Mouse (Mus musculus) right cerebral cortex, postnatal 10 days (tissue): ENCODE results near the gene 1700125H20Rik.

Experiments used
- DNase-seq, 2 experiments: peaks; one replicate each; pipeline ENCODE4 v3.0.0; 2021; ENCODE audit warnings: low spot score in 2 of 2

The 1700125H20Rik gene

DNA sequence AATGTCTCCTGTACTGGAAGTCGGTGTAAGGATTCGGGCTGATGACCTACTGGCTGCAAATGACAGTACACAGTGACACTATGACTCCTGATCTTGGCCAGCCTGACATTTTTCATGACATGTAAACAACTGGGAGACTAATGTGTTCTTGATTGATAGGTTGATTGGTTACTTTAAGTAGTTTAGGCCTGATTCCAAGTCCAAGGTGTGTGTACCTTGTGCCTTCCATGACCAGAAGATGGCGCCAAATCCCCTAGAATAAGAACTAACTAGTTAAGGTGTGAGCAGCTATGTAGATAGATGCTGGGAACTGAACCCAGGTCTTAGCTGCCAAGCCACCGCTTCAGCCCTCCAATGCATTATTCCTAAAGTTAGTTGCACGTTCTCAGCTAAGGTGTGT is 13.9 kb downstream of the 1700125H20Rik start:
- DNase-seq: no peak

GRCm38 (mm10) chr11:85184839-85185238 is 14.6 kb downstream of the 1700125H20Rik start:
- no peak for DNase-seq

- DNase-seq: no peak
Measured at GRCm38 (mm10) chr11:85189110-85189509, 18.9 kb downstream of the 1700125H20Rik start.

- DNase-seq: no peak
Measured at GRCm38 (mm10) chr11:85190741-85191140, 20.5 kb downstream of the 1700125H20Rik start.

DNA sequence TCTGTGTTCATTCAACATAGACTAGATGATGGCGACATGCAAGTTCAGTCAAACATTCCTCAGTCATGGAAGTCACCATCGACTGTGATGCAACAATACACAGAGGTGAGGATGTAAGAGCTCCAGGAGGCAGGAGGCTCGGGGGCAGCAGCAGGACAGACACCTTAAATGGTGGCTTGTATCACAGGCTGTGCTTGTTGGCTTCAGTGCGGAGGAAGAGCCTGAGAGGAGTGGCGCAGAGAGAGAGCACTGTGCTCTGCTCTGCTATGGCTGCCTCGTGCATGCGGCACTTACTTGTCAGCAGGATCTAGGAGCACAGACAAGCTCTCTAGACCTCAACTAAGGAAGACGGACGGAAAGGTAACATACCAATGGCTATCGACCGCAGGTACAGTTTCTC is 24.0 kb downstream of the 1700125H20Rik start:
- DNase-seq: no peak

- DNase-seq: no peak
Measured at GRCm38 (mm10) chr11:85196046-85196445, 25.8 kb downstream of the 1700125H20Rik start.

DNA sequence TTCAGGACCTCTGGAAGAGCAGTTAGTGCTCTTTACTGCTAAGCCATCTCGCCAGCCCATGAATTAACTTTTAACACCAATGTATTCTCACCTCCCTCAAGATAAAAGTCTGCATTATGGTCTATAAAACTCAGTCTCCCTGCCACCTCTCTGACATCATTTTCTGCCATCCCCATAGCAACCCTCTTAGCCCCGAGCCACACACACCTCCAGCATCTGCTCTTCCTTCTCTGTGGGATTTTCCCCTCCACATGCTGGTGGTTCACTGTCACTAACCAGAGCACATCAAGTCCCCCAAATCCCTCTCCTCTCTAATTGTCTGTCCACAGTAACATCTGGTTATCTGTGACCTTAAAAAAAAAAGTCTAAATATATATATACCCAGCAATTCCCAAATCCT is 28.7 kb downstream of the 1700125H20Rik start:
- DNase-seq: no peak

DNA sequence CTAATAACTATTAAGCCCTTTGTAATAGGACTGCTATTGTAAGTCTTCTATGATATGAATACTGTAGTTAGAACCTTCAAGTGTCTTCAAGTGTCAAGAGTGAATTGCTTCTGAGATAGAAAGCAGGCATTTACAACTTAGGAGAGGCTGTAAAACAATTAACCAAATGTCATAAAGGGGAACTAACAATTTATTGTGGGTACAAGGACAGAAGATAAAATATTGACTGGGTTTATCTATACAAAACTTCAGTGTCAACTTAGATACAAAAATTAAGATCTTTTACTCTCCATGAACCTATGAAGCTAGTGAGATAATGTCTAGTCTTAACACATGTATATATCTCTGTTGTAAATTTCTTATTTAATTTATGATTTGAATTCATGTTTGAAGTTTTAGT is 36.0 kb downstream of the 1700125H20Rik start:
- DNase-seq: no peak

DNA sequence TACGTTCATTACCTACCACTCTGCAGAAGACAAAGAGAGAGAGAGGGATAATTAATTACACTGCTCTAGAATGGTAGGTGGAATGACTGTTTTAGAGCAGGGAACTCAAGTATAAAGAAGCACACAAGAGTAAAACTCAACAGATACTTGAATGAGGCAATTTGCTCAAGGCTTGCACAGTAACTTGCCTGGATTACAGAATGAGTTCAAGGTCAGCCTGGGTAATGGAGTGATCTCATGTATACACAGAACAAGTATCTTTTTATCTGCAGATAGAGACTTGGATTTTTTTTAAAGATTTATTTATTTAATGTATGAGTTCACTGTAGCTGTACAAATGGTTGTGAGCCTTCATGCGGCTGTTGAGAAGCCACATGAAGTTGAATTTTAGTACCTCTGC is 40.9 kb downstream of the 1700125H20Rik start:
- DNase-seq: no peak

GRCm38 (mm10) chr11:85213215-85213614 is 43.0 kb downstream of the 1700125H20Rik start:
- no peak for DNase-seq

- no peak for DNase-seq
Measured at GRCm38 (mm10) chr11:85214679-85215078, 44.5 kb downstream of the 1700125H20Rik start.

DNA sequence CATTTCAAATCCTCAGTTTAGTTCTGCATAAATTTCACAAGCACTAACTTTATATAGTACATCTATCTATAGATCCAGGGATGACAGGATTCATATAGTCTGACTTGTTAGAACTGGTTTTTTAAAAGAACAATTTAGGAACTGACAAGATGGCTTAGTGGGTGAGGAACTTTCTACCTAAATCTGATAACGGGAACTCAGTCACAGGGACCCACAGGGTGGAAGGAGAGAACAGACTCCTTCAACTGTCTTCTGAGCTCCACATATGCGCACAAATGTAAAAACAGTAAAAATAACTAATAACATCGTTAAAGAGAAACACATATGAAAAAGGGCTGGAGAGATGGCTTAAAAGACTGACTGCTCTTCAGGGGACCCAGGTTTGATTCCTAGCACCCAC is 48.8 kb downstream of the 1700125H20Rik start:
- DNase-seq: no peak

GRCm38 (mm10) chr11:85222561-85222960 is 52.4 kb downstream of the 1700125H20Rik start:
- DNase-seq: no peak

- no peak for DNase-seq
Measured at GRCm38 (mm10) chr11:85223248-85223647, 53.0 kb downstream of the 1700125H20Rik start.
